Mouse (Mus musculus): ENCODE data around the gene Srp68. TPM values are rescaled to one million over a fixed set of nuclear protein-coding genes. Genes with fewer than 3 reads are reported as not detected.

Gene Srp68
- polyA plus RNA-seq, 1 experiment from 2014 or later, result 71.9 TPM

DNA sequence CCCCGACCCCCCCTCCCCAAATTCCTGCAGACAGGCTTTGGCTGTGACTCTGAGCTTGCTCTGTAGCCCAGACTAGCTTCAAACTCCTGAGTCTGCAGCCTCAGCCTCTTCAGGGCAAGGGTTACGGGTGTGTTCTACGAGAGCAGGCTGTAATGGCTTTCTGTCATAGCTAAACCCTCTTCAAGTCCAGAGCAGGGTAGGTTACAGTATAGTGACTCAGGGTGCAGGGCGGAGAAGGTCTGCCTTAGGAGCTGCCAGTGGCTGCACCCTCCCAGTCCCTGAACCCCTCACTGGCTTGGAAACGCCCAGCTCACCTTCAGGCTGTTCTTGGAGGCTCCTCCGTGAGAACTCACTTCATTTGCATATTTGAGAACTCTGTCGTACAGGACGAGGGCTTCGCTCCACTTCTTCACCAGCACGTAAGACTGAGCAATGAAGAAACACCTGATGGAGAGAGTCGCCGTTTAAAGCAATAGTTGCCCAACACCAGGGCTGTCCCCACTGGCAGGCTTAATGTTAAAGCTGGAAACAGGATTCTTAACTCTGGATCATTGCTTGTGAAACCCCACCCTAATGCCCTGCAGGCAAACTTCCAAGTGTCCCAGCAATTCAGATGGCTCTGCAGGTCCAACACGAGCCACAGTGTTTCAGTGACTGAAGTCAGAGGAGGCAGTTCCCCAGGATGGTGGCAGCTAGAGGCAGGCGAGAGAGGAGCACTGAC lies 26.4 kb downstream of the Srp68 start:
- WGBS (ENCODE audit: missing documents), result 89% methylated on average over 14 of the region's 14 CpGs
- Histone ChIP-seq H3K4me3 (ENCODE audit: inconsistent target) (no peak overlapping the region), H3K27ac (no peak overlapping the region), H3K36me3 (ENCODE audit: inconsistent target) (peaks cover 79% of the 10 kb centered on the region), H3K79me2 (ENCODE audit: inconsistent target) (no peaks in the 10 kb centered on the region)

DNA sequence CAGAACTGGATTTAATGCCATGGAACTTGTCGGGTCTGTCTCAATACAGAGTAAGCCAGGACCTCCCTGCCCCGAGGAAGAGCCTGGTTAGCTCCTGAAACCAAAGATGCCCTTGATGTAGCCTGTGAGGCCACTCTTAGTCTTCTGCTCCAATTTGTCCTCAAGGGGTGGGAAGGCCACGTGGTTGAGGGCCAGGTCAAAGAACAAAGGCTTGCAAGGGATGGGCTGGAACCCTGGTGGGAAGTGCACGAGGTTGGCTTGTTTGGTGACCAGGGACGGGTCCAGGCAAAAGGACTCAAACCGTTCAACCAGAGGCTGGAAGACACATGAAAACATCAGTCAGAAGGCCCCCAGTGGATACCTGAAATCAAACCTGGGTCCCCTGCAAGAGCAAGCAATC lies 28.4 kb downstream of the Srp68 start:
- 93% methylated on average over 6 of the region's 6 CpGs for WGBS (ENCODE audit: missing documents)
- no peaks in the 10 kb centered on the region for H3K79me2 ChIP-seq (ENCODE audit: inconsistent target)
- no peak overlapping the region for H3K27ac ChIP-seq
- H3K4me3 ChIP-seq (ENCODE audit: inconsistent target), result no peak overlapping the region
- peaks cover 58% of the 10 kb centered on the region for H3K36me3 ChIP-seq (ENCODE audit: inconsistent target)

- no peak overlapping the region for H3K27ac ChIP-seq
- 92% methylated on average over 8 of the region's 8 CpGs for WGBS (ENCODE audit: missing documents)
- H3K4me3 ChIP-seq (ENCODE audit: inconsistent target), result no peak overlapping the region
- H3K79me2 ChIP-seq (ENCODE audit: inconsistent target), result no peaks in the 10 kb centered on the region
- H3K36me3 ChIP-seq (ENCODE audit: inconsistent target), result peaks cover 48% of the 10 kb centered on the region
Observed at GRCm38 (mm10) chr11:116244580-116244979, 29.4 kb downstream of the Srp68 start.

DNA sequence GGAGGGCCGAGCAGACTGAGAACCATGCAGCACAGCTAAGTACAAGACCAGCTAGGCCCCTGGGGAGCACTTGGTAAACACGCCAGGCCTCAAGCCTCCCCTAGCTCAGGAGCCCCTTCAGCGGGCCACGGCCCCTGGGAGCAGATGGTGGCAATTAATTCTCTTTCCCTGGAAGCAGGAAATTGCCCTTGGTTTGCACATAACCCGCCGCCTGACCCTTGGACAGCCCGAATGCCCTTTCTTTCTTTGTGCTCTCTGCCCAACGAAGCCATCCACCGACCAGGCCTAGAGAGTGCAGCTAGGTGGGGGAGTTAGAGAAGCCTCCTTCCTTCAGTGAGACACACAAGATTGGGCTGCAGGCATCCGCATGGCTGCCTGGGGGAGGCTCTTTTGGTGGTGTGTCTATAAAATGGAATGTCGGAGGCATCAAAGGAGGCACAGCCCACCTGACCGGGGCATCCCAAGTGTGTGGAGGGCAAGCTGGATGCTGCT lies 32.2 kb downstream of the Srp68 start:
- Histone ChIP-seq H3K79me2 (ENCODE audit: inconsistent target) (no peaks in the 10 kb centered on the region), H3K27ac (no peak overlapping the region), H3K4me3 (ENCODE audit: inconsistent target) (no peak overlapping the region), H3K36me3 (ENCODE audit: inconsistent target) (peaks cover 21% of the 10 kb centered on the region)
- WGBS (ENCODE audit: missing documents), result 90% methylated on average over 12 of the region's 12 CpGs

DNA sequence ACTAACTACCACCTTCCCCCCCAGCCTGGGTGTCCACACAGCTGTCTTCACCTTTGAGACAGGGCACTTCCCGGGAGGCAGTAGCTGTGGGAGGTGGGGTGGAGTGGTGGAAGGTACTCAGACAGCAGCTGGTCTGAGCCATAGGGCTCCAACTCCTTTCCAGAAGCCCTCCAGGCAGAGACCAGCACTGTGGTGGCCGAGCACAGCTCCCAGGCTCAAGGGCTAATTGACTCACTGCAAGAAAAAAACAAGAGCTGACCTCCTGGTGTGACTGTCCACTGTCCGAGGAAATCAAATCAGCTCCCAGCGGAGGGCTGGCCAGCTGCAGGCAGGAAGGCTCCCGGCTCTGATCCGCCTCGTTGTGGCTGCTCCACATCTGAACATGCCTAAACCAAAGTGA lies 34.2 kb downstream of the Srp68 start:
- 89% methylated on average over 7 of the region's 7 CpGs for WGBS (ENCODE audit: missing documents)
- H3K27ac ChIP-seq, result no peak overlapping the region
- no peak overlapping the region for H3K4me3 ChIP-seq (ENCODE audit: inconsistent target)

DNA sequence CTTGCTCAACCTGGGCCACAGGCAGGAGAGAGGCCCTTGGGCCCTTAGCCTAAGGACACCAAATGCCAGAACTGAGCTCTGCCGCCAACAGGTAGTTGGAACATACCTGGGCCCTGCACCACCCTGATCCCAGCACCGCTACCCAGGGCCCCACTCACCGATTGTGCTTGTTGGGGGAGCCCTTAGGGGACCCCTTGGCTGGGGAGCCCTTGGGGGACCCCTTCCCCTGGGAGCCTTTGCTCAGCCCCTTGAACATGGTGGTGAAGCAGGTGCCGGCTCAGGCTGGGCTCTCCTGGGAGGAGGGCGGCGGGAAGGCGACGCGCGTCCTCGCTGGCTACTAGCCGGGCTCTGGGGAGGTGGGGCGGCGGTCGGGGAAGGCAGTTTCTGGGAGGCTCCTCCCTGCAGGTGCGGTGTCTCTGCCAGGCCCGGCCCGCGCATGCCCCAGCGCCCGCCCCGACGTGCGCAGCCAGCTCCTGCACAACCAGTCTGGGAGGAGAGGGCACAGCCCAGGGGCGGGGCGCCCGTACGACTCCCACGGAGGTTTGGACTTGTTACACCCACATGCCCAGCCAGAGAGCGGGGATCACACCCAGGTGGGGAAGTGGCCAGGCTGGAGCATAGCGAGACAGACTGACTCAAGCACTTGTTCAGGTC lies 36.1 kb downstream of the Srp68 start, which contains the start of gene Evpl:
TSS of gene Evpl (minus strand) at position 336 of the 654 bp plus-strand sequence.
- Histone ChIP-seq H3K4me3 (ENCODE audit: inconsistent target) (no peak within 1 kb of the TSS), H3K36me3 (ENCODE audit: inconsistent target) (no peaks in the 10 kb centered on the region)
- WGBS (ENCODE audit: missing documents), result 26% methylated on average over 20 of the region's 31 CpGs

More for the DNA sequence above, 34.2 kb downstream of the Srp68 start:
- Histone ChIP-seq H3K79me2 (ENCODE audit: inconsistent target) (no peaks in the 10 kb centered on the region), H3K36me3 (ENCODE audit: inconsistent target) (peaks cover under 1% of the 10 kb centered on the region)

GRCm38 (mm10) chr11:116234901-116235300 lies 39.1 kb downstream of the Srp68 start:
- 96% methylated on average over 8 of the region's 8 CpGs for WGBS (ENCODE audit: missing documents)
- H3K27ac ChIP-seq, result no peak overlapping the region

More for the DNA sequence above, 36.1 kb downstream of the Srp68 start, which contains the start of gene Evpl:
- H3K79me2 ChIP-seq (ENCODE audit: inconsistent target), result no peaks in the 10 kb centered on the region
- no peak within 1 kb of the TSS for H3K27ac ChIP-seq

DNA sequence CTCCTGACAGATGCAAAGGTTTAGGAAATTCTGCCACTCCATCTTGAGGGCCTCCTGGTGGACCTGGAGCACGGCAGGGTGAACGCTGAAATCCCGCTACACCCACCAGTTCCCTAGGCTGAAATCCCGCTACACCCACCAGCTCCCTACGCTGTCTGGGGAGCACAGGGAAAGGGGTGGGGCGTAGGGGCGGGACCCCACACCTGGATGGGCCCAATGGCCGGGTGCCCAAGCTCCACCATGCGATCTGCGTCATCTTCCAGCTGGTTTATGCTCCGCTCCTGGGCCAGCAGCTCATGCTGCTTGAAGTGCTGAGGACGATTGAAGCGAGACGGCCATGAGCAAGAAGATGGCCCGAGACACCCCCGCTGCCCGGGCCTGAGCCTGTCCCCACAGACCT lies 41.6 kb downstream of the Srp68 start:
- Histone ChIP-seq H3K27ac (no peak overlapping the region), H3K4me3 (ENCODE audit: inconsistent target) (no peak overlapping the region), H3K36me3 (ENCODE audit: inconsistent target) (no peaks in the 10 kb centered on the region), H3K79me2 (ENCODE audit: inconsistent target) (no peaks in the 10 kb centered on the region)
- WGBS (ENCODE audit: missing documents), result 87% methylated on average over 17 of the region's 17 CpGs

More at GRCm38 (mm10) chr11:116234901-116235300, 39.1 kb downstream of the Srp68 start:
- no peak overlapping the region for H3K4me3 ChIP-seq (ENCODE audit: inconsistent target)
- no peaks in the 10 kb centered on the region for H3K36me3 ChIP-seq (ENCODE audit: inconsistent target)
- H3K79me2 ChIP-seq (ENCODE audit: inconsistent target), result no peaks in the 10 kb centered on the region

DNA sequence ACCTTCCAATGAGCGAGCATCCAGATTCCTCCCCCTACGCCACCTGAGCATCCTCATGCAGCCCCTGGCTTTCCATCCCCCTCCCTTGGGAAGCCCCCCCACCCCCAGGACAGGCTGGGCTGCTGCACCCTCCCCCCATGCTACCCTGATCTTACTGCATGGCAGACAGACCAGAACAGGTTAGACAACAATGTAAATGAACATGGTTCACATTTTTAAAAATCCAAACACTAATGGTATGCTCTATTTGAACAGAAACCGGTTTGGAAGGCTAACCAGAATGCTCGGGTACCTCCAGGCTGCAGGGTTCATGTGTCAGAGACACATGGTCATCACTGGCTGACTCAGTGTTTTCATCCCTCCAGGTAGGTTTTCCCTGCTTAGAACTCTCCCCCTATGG lies 45.3 kb downstream of the Srp68 start:
- no peaks in the 10 kb centered on the region for H3K36me3 ChIP-seq (ENCODE audit: inconsistent target)
- H3K79me2 ChIP-seq (ENCODE audit: inconsistent target), result no peaks in the 10 kb centered on the region
- no peak overlapping the region for H3K4me3 ChIP-seq (ENCODE audit: inconsistent target)
- H3K27ac ChIP-seq, result no peak overlapping the region
- 92% methylated on average over 4 of the region's 4 CpGs for WGBS (ENCODE audit: missing documents)

DNA sequence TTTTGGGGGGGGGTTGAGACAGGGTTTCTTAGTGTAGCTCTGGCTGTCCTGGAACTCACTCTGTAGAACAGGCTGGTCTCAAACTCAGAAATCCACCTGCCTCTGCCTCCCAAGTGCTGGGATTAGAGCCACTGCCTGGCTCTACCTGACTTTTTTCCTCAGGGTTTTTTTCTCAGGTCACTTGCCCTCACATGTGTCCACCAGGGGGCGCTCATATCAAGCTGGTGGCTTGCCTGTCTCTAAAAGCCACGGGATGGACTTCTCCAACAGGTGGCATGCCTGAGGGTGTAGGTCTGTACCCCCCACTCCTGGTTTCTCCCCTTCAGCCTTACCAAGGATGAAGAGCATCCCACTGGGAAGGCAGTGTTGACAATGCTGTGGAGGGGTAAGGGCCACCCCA lies 47.6 kb downstream of the Srp68 start:
- no peak overlapping the region for H3K27ac ChIP-seq
- 0% methylated on average over 2 of the region's 2 CpGs for WGBS (ENCODE audit: missing documents)

DNA sequence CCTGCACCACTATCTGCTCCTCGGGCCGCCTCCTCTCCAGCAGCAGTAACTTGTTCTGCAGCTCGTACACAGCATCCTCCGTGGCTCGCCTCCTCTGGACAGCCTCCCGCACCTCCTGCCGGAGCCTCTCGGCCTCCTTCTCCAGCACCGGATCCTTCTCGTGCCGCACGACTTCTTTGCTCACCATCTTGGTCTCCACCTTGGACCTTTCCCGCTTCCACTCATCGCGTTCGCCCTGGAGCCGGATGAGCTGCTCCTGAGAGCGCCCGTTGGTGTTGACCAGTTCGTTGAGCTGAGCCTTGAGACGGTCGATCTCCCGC lies 51.3 kb downstream of the Srp68 start:
- 33% methylated on average over 23 of the region's 23 CpGs for WGBS (ENCODE audit: missing documents)

More for the DNA sequence above, 47.6 kb downstream of the Srp68 start:
- Histone ChIP-seq H3K4me3 (ENCODE audit: inconsistent target) (no peak overlapping the region), H3K36me3 (ENCODE audit: inconsistent target) (no peaks in the 10 kb centered on the region), H3K79me2 (ENCODE audit: inconsistent target) (no peaks in the 10 kb centered on the region)

GRCm38 (mm10) chr11:116221931-116222739 lies 51.9 kb downstream of the Srp68 start:
- 18% methylated on average over 53 of the region's 53 CpGs for WGBS (ENCODE audit: missing documents)

More for the DNA sequence above, 51.3 kb downstream of the Srp68 start:
- H3K27ac ChIP-seq, result no peak overlapping the region
- H3K79me2 ChIP-seq (ENCODE audit: inconsistent target), result no peaks in the 10 kb centered on the region
- no peaks in the 10 kb centered on the region for H3K36me3 ChIP-seq (ENCODE audit: inconsistent target)
- no peak overlapping the region for H3K4me3 ChIP-seq (ENCODE audit: inconsistent target)

DNA sequence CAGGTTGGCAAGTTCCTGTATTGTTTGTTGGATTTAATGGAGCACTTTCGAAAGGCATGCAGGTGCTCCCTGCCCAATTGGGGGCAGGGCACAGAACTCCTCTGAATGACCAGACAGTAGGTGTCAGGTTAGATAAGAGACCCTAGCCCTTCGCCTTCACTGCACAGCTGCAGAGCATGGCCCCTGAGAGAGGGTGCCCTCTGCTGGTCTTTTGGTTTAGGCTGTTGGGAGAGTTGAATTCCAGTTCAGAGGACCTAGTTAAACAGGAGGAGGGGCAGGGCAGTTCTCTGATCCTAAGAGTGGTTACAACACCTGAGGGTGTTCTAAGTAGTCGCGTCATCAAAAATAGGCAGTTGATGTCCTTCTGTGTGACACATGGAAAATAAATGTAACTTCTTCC lies 54.1 kb downstream of the Srp68 start:
- Histone ChIP-seq H3K36me3 (ENCODE audit: inconsistent target) (no peaks in the 10 kb centered on the region), H3K27ac (no peak overlapping the region), H3K79me2 (ENCODE audit: inconsistent target) (no peaks in the 10 kb centered on the region), H3K4me3 (ENCODE audit: inconsistent target) (no peak overlapping the region)
- WGBS (ENCODE audit: missing documents), result 35% methylated on average over 4 of the region's 4 CpGs

More at GRCm38 (mm10) chr11:116221931-116222739, 51.9 kb downstream of the Srp68 start:
- Histone ChIP-seq H3K4me3 (ENCODE audit: inconsistent target) (no peak overlapping the region), H3K27ac (no peak overlapping the region), H3K36me3 (ENCODE audit: inconsistent target) (no peaks in the 10 kb centered on the region), H3K79me2 (ENCODE audit: inconsistent target) (no peaks in the 10 kb centered on the region)

GRCm38 (mm10) chr11:116218737-116219400 lies 55.1 kb downstream of the Srp68 start:
- Histone ChIP-seq H3K36me3 (ENCODE audit: inconsistent target) (no peaks in the 10 kb centered on the region), H3K27ac (peak overlapping the region; percentile 36), H3K79me2 (ENCODE audit: inconsistent target) (no peaks in the 10 kb centered on the region), H3K4me3 (ENCODE audit: inconsistent target) (no peak overlapping the region)
- 12% methylated on average over 7 of the region's 7 CpGs for WGBS (ENCODE audit: missing documents)

Data from macrophage (primary cell).